Mouse (Mus musculus): ENCODE data around the gene Sgcd. TPM values are rescaled to one million over a fixed set of nuclear protein-coding genes. Genes with fewer than 3 reads are reported as not detected.

The Sgcd gene
- total RNA-seq, 1 experiment, result 1.0 TPM

- H3K36me3 ChIP-seq (ENCODE audit: control insufficient read depth, insufficient read depth, low read length, poor library complexity, severe bottlenecking), result no peaks in the 10 kb centered on the region
- no peak overlapping the region for H3K27ac ChIP-seq (ENCODE audit: insufficient read depth, low read depth, low read length, poor library complexity, severe bottlenecking)
- H3K4me1 ChIP-seq (ENCODE audit: control insufficient read depth in 2 of 2, insufficient read depth in 2 of 2, low read length in 2 of 2, poor library complexity in 1 of 2), result no peaks in the 10 kb centered on the region
- TF ChIP-seq CHD2 (IDR thresholded peaks at IDR 0.05; ENCODE audit: low read depth, low read length) (no peak), HCFC1 (IDR thresholded peaks at IDR 0.05; ENCODE audit: borderline replicate concordance, insufficient read depth, low read length) (no peak), ZNF384 (IDR thresholded peaks at IDR 0.05; ENCODE audit: low read depth, low read length) (no peak), MAFK (IDR thresholded peaks at IDR 0.05; ENCODE audit: insufficient read depth, low read depth, low read length) (no peak), ZC3H11A (IDR thresholded peaks at IDR 0.05; ENCODE audit: borderline replicate concordance, low read depth, low read length) (no peak)
- in situ Hi-C loops (cut with MboI; ENCODE audit: low sequenced_read_pairs in 2 of 2, unreplicated experiment in 2 of 2), result no loop called here
- H3K9me3 ChIP-seq (ENCODE audit: control insufficient read depth, insufficient read depth, low read depth, low read length), result no peaks in the 10 kb centered on the region
- no peak overlapping the region for H3K4me3 ChIP-seq (ENCODE audit: insufficient read depth in 1 of 2, low read depth in 1 of 2, low read length in 2 of 2, poor library complexity in 1 of 2, severe bottlenecking in 1 of 2)
- no peak for DNase-seq (ENCODE audit: low read depth, low spot score)
- H3K9ac ChIP-seq (ENCODE audit: insufficient read depth, low read depth, low read length, poor library complexity, severe bottlenecking), result no peak overlapping the region
Measured at GRCm38 (mm10) chr11:47885310-47885709, 103.5 kb downstream of the Sgcd start.

- no peak for DNase-seq (ENCODE audit: low read depth, low spot score)
- Histone ChIP-seq H3K27ac (ENCODE audit: insufficient read depth, low read depth, low read length, poor library complexity, severe bottlenecking) (no peak overlapping the region), H3K36me3 (ENCODE audit: control insufficient read depth, insufficient read depth, low read length, poor library complexity, severe bottlenecking) (no peaks in the 10 kb centered on the region), H3K9me3 (ENCODE audit: control insufficient read depth, insufficient read depth, low read depth, low read length) (no peaks in the 10 kb centered on the region), H3K4me1 (ENCODE audit: control insufficient read depth in 2 of 2, insufficient read depth in 2 of 2, low read length in 2 of 2, poor library complexity in 1 of 2) (no peaks in the 10 kb centered on the region), H3K4me3 (ENCODE audit: insufficient read depth in 1 of 2, low read depth in 1 of 2, low read length in 2 of 2, poor library complexity in 1 of 2, severe bottlenecking in 1 of 2) (no peak overlapping the region), H3K9ac (ENCODE audit: insufficient read depth, low read depth, low read length, poor library complexity, severe bottlenecking) (no peak overlapping the region)
- in situ Hi-C loops (cut with MboI; ENCODE audit: low sequenced_read_pairs in 2 of 2, unreplicated experiment in 2 of 2), result no loop called here
- no peak for TF ChIP-seq ZC3H11A (IDR thresholded peaks at IDR 0.05; ENCODE audit: borderline replicate concordance, low read depth, low read length)
- TF ChIP-seq ZNF384 (IDR thresholded peaks at IDR 0.05; ENCODE audit: low read depth, low read length), result no peak
- TF ChIP-seq MAFK (IDR thresholded peaks at IDR 0.05; ENCODE audit: insufficient read depth, low read depth, low read length), result no peak
- no peak for TF ChIP-seq HCFC1 (IDR thresholded peaks at IDR 0.05; ENCODE audit: borderline replicate concordance, insufficient read depth, low read length)
- no peak for TF ChIP-seq CHD2 (IDR thresholded peaks at IDR 0.05; ENCODE audit: low read depth, low read length)
Measured at GRCm38 (mm10) chr11:47883545-47883944, 105.2 kb downstream of the Sgcd start.

GRCm38 (mm10) chr11:47876633-47877170, 112.1 kb downstream of the Sgcd start:
- TF ChIP-seq ZC3H11A (IDR thresholded peaks at IDR 0.05; ENCODE audit: borderline replicate concordance, low read depth, low read length) (no peak), MAFK (IDR thresholded peaks at IDR 0.05; ENCODE audit: insufficient read depth, low read depth, low read length) (no peak), ZNF384 (IDR thresholded peaks at IDR 0.05; ENCODE audit: low read depth, low read length) (no peak), HCFC1 (IDR thresholded peaks at IDR 0.05; ENCODE audit: borderline replicate concordance, insufficient read depth, low read length) (no peak), CHD2 (IDR thresholded peaks at IDR 0.05; ENCODE audit: low read depth, low read length) (no peak)
- H3K4me1 ChIP-seq (ENCODE audit: control insufficient read depth in 2 of 2, insufficient read depth in 2 of 2, low read length in 2 of 2, poor library complexity in 1 of 2), result no peaks in the 10 kb centered on the region
- no peak for DNase-seq (ENCODE audit: low read depth, low spot score)
- in situ Hi-C loops (cut with MboI; ENCODE audit: low sequenced_read_pairs in 2 of 2, unreplicated experiment in 2 of 2), result no loop called here
- no peaks in the 10 kb centered on the region for H3K9me3 ChIP-seq (ENCODE audit: control insufficient read depth, insufficient read depth, low read depth, low read length)
- no peak overlapping the region for H3K27ac ChIP-seq (ENCODE audit: insufficient read depth, low read depth, low read length, poor library complexity, severe bottlenecking)
- no peak overlapping the region for H3K4me3 ChIP-seq (ENCODE audit: insufficient read depth in 1 of 2, low read depth in 1 of 2, low read length in 2 of 2, poor library complexity in 1 of 2, severe bottlenecking in 1 of 2)
- H3K9ac ChIP-seq (ENCODE audit: insufficient read depth, low read depth, low read length, poor library complexity, severe bottlenecking), result no peak overlapping the region
- no peaks in the 10 kb centered on the region for H3K36me3 ChIP-seq (ENCODE audit: control insufficient read depth, insufficient read depth, low read length, poor library complexity, severe bottlenecking)

- no peak for DNase-seq (ENCODE audit: low read depth, low spot score)
- Histone ChIP-seq H3K4me3 (ENCODE audit: insufficient read depth in 1 of 2, low read depth in 1 of 2, low read length in 2 of 2, poor library complexity in 1 of 2, severe bottlenecking in 1 of 2) (no peak overlapping the region), H3K9ac (ENCODE audit: insufficient read depth, low read depth, low read length, poor library complexity, severe bottlenecking) (no peak overlapping the region), H3K9me3 (ENCODE audit: control insufficient read depth, insufficient read depth, low read depth, low read length) (no peaks in the 10 kb centered on the region), H3K4me1 (ENCODE audit: control insufficient read depth in 2 of 2, insufficient read depth in 2 of 2, low read length in 2 of 2, poor library complexity in 1 of 2) (no peaks in the 10 kb centered on the region), H3K36me3 (ENCODE audit: control insufficient read depth, insufficient read depth, low read length, poor library complexity, severe bottlenecking) (no peaks in the 10 kb centered on the region), H3K27ac (ENCODE audit: insufficient read depth, low read depth, low read length, poor library complexity, severe bottlenecking) (no peak overlapping the region)
- in situ Hi-C loops (cut with MboI; ENCODE audit: low sequenced_read_pairs in 2 of 2, unreplicated experiment in 2 of 2), result no loop called here
- TF ChIP-seq ZC3H11A (IDR thresholded peaks at IDR 0.05; ENCODE audit: borderline replicate concordance, low read depth, low read length), result no peak
- no peak for TF ChIP-seq CHD2 (IDR thresholded peaks at IDR 0.05; ENCODE audit: low read depth, low read length)
- TF ChIP-seq ZNF384 (IDR thresholded peaks at IDR 0.05; ENCODE audit: low read depth, low read length), result no peak
- TF ChIP-seq HCFC1 (IDR thresholded peaks at IDR 0.05; ENCODE audit: borderline replicate concordance, insufficient read depth, low read length), result no peak
- no peak for TF ChIP-seq MAFK (IDR thresholded peaks at IDR 0.05; ENCODE audit: insufficient read depth, low read depth, low read length)
Measured at GRCm38 (mm10) chr11:47845894-47846293, 142.9 kb downstream of the Sgcd start.

- Histone ChIP-seq H3K4me3 (ENCODE audit: insufficient read depth in 1 of 2, low read depth in 1 of 2, low read length in 2 of 2, poor library complexity in 1 of 2, severe bottlenecking in 1 of 2) (no peak overlapping the region), H3K9ac (ENCODE audit: insufficient read depth, low read depth, low read length, poor library complexity, severe bottlenecking) (no peak overlapping the region), H3K36me3 (ENCODE audit: control insufficient read depth, insufficient read depth, low read length, poor library complexity, severe bottlenecking) (no peaks in the 10 kb centered on the region), H3K9me3 (ENCODE audit: control insufficient read depth, insufficient read depth, low read depth, low read length) (no peaks in the 10 kb centered on the region), H3K4me1 (ENCODE audit: control insufficient read depth in 2 of 2, insufficient read depth in 2 of 2, low read length in 2 of 2, poor library complexity in 1 of 2) (no peaks in the 10 kb centered on the region), H3K27ac (ENCODE audit: insufficient read depth, low read depth, low read length, poor library complexity, severe bottlenecking) (no peak overlapping the region)
- DNase-seq (ENCODE audit: low read depth, low spot score), result no peak
- TF ChIP-seq CHD2 (IDR thresholded peaks at IDR 0.05; ENCODE audit: low read depth, low read length) (no peak), HCFC1 (IDR thresholded peaks at IDR 0.05; ENCODE audit: borderline replicate concordance, insufficient read depth, low read length) (no peak), ZC3H11A (IDR thresholded peaks at IDR 0.05; ENCODE audit: borderline replicate concordance, low read depth, low read length) (no peak), ZNF384 (IDR thresholded peaks at IDR 0.05; ENCODE audit: low read depth, low read length) (no peak), MAFK (IDR thresholded peaks at IDR 0.05; ENCODE audit: insufficient read depth, low read depth, low read length) (no peak)
- in situ Hi-C loops (cut with MboI; ENCODE audit: low sequenced_read_pairs in 2 of 2, unreplicated experiment in 2 of 2), result no loop called here
Measured at GRCm38 (mm10) chr11:47833283-47833682, 155.5 kb downstream of the Sgcd start.
